Mouse (Mus musculus) kidney, embryonic 14.5 days (tissue): ENCODE measurements around the gene Lrrc31. TPM values are rescaled to one million over a fixed set of nuclear protein-coding genes. Genes with fewer than 3 reads are reported as not detected.

Experiments
- polyA plus RNA-seq: library from polyadenylated mRNA; unstranded; fragments of >200 nt; fragmentation: Nextera tagmentation; extraction: Ambion mirVana; gene quantifications from 2 replicates; pipeline ENCODE4 v1.2.1, GENCODE M21; 2014

Lrrc31 gene
- polyA plus RNA-seq, 1 experiment from 2014 or later = 0.24 TPM

Other genes with a start within 250 kb of the Lrrc31 start
- gene Mecom, start 151.8 kb downstream of the Lrrc31 start, polyA plus RNA-seq = 50.8 and 89.3 TPM in 2 replicates
- not detected in 2 replicates for gene Actrt3, start 99.9 kb downstream of the Lrrc31 start, polyA plus RNA-seq
- 27.2 and 38.1 TPM in 2 replicates for gene Mynn, start 97.8 kb downstream of the Lrrc31 start, polyA plus RNA-seq
- not detected in 2 replicates for gene Lrriq4, start 55.3 kb downstream of the Lrrc31 start, polyA plus RNA-seq
- 1.9 and 2.5 TPM in 2 replicates for gene Lrrc34, start 52.0 kb downstream of the Lrrc31 start, polyA plus RNA-seq
- gene Samd7, start 46.5 kb upstream of the Lrrc31 start, polyA plus RNA-seq = not detected in 2 replicates
- gene Sec62, start 93.0 kb upstream of the Lrrc31 start, polyA plus RNA-seq = 98.0 and 108 TPM in 2 replicates
- gene Gpr160, start 156.1 kb upstream of the Lrrc31 start, polyA plus RNA-seq = 7.0 and 10.1 TPM in 2 replicates